Mouse (Mus musculus) spleen, adult 18-20 months (tissue): ENCODE results near the gene Alkbh7.

ENCODE experiments used
- DNase-seq, 2 experiments: peaks; one replicate each; pipeline ENCODE4 v3.0.0; 2022; ENCODE audit warnings: mixed read lengths in 2 of 2

The Alkbh7 gene

GRCm38 (mm10) chr17:56988441-56988840 lies 8.7 kb upstream of the Alkbh7 start:
- DNase-seq: no peak

GRCm38 (mm10) chr17:56988921-56989430 lies 8.2 kb upstream of the Alkbh7 start:
- no peak for DNase-seq

GRCm38 (mm10) chr17:56989467-56990114 lies 7.5 kb upstream of the Alkbh7 start:
- DNase-seq: no peak

DNA sequence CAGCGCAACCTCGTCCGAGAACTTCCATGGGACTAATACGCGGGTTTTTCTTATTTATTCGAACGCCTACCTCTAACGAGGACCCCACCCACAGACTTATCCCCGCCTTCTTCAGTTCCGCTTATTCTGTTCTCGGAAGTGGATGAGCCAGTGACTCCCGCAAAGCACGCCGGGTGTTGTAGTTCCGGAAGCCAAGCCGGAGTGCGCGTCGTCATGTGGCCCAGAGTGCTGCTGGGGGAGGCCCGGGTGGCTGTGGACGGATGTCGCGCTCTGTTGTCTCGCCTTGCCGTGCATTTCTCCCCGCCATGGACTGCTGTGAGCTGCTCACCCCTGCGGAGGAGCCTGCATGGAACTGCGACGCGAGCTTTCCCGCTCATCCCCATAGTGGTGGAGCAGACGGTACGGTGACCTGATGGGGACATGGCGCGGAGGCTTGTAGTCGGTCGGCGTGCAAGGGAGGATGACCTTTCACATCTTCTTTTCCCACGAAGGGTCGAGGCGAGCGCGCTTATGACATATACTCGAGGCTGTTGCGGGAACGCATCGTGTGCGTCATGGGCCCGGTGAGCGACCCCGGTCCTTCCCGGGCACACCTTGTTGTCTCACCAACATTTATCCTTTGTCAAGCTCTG lies 6.9 kb upstream of the Alkbh7 start, which contains the start of gene Clpp:
Clpp (plus strand) TSS at position 191 of the 632 bp plus-strand sequence.
- DNase-seq: peak; percentile 91 to 95

- DNase-seq: peak in 1 of 2 experiments; percentile 5
These were observed 6.2 kb upstream of the Alkbh7 start for GRCm38 (mm10) chr17:56990966-56991365.

DNA sequence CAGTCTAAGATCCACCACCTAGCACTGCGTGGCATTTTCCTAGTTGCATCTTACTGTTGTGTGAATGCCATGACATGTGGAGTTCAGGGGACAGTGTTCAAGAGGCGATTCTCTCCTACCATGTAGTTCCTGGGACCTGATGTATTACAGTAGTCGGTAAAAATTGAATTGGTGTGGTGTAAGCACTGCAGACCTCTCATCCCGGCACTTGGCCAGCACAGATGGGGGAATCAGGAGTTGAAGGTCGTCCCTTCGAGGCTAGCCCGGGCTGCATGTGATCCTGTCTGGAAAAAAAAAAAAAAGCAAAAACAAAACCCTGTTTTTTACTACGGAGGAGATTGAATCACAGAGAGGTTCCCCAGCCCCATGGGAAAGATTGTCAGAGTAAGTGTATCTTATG lies 2.1 kb upstream of the Alkbh7 start:
- DNase-seq: no peak

DNA sequence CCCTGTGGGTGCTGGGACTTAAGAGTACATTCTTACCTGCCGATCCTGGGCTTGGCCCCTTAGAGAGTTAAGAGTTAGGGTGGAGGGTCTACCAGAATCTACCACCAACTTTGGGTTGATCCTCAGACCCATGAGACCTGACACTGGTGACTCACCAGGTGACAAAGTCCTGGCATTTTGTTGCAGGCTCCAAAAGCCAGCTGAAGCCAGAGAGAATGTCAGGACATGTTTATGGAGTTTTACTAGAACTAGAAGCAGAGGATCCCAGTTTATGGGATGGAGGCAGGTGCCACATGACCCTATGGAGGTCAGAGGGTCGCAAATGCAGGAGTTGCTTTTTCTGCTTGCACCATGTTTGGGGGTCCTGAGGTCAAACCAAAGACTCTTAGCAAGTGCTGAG lies 633 bp upstream of the Alkbh7 start:
- no peak for DNase-seq

GRCm38 (mm10) chr17:56999414-56999813 lies 2.3 kb downstream of the Alkbh7 start:
- DNase-seq: no peak

DNA sequence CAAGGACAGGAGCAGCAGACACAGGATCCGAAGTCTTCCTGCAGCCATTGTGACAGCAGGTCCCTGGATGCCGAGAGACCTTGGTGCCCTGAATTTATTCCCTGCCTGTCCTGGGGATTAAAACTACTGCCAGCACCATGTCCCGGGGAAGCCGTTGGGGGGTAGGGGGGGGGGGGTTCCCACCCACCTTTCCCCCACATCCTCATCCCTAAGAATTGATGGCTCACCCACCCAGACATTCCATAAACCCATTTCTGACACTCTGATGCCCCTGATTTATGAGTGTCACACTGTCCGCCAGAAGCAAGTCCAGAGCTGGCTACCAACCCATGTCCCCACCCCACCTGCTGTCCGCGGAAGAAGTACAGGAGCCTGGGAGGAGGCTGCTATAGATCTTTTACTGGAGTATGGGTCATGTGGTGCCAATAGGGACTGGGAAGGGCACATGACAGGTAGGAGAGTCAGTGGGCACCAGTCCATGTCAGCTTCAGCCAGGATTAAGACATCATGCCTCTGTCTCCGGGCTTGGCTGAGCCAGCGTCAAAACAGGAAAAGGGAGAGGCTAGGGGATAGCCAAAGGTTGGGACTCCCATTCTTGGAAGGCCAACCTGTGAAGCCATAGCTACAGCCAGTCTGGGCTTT lies 3.0 kb downstream of the Alkbh7 start, which contains the start of gene Pspn:
Pspn (minus strand) TSS at position 51 of the 642 bp plus-strand sequence.
- DNase-seq: no peak

DNA sequence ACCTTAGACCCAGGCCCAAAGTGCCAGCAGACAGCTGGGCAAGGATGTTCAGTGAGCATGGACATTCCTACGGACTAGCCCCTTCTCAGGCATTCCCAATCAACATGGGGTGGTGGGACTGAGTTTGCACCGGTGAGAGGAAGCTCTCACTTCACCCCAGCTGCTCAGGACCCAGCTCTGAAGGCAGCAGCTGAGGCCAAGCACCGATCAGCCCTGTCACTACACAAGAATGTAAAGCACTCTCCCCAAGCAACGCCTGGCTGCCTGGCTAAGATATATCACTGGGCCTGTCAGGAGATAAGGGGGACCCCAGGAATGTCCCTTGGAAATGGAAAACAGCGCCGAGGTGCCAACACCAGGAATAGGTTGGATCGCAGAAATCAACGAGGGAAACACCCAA lies 4.1 kb downstream of the Alkbh7 start:
- DNase-seq: no peak

- DNase-seq: no peak
These were observed 6.9 kb downstream of the Alkbh7 start for GRCm38 (mm10) chr17:57003994-57004393.

- DNase-seq: no peak
These were observed 10.2 kb downstream of the Alkbh7 start for GRCm38 (mm10) chr17:57007137-57007905.

DNA sequence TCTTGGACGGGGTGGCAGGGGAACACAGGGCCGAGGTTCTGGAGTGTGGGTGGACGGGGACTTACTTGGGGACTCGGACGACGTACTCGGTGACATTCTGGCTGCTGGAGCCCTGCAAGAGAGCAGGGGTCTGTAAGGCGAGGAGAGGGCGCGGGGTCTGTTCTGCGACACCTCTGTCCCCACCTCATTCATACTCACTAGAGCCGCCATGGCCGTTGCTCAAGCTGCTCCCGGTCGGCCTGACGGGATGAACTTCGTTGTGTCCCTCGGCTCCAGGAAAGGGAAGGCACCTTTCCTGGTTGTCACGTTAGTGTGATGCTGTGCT lies 13.7 kb downstream of the Alkbh7 start:
- DNase-seq: no peak

DNA sequence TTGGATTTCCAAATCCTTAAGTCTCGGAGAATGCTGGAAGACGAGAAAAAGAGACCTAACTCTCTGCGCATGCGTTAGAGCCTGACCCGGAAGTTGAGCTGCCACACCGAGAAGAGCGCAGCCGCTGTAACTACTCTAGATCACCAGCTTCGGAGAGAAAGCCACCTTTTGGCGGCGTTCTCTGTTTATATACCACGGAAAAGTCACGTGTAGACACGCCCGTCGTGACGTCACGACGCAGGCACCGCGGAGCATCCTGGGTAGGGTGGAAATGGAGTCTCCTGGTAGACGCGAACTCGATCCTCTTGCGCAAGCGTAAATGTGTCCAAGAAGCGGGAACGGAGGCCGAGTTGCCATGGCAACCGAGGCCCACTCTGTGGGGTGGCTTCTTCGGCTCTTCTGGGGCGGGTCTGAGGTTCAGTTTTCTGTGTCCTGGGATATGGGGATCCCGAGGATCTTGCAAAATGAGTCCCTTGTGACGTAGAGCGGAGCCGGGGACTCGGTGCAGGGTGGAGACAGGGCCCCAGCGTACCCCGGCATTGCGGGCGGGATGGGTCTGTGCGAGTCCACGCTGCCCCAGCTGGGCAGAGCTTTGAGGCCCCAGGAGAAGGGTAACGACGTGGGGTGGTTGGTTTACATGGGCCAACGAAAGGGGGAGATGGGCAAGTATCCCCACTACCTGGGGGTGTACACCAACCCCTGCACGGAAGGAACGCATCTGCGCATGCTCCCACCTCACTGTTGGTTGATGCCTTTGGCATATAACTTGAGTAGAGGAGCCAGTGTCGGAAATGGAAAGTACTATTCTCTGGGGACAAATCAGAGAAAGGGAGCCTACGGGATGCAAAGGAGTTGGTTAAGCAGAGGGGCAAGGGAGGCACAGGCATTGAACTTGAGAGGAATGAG lies 14.3 kb downstream of the Alkbh7 start, which contains the start of the genes Gtf2f1 and Gm17949:
Gtf2f1 (minus strand) TSS at position 53 of the 906 bp plus-strand sequence.
Gm17949 (plus strand) TSS at position 234 of the 906 bp plus-strand sequence.
- DNase-seq: peak; percentile 81 to 84

- no peak for DNase-seq
These were observed 15.2 kb downstream of the Alkbh7 start for GRCm38 (mm10) chr17:57012245-57012795.

GRCm38 (mm10) chr17:57019693-57020092 lies 22.6 kb downstream of the Alkbh7 start:
- DNase-seq: no peak

DNA sequence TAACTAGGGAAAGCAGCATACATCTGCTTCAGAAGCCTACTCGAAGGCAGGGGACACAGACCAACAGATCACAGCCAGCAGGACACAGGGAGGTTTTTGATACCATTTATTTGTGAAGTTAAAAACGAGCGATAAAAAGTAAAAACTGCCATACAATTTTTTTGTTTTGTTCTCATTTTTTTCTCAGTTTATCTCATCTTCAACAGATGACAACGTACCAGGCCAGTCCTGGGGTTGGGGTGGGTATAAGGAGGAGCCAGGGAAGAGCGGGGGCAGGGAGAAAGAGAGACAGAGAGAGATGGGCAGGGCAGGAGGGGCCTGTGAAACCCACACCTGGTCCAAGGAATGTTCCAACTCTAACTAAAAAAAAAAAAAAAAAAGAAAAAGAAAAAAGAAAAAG lies 23.8 kb downstream of the Alkbh7 start:
- no peak for DNase-seq

DNA sequence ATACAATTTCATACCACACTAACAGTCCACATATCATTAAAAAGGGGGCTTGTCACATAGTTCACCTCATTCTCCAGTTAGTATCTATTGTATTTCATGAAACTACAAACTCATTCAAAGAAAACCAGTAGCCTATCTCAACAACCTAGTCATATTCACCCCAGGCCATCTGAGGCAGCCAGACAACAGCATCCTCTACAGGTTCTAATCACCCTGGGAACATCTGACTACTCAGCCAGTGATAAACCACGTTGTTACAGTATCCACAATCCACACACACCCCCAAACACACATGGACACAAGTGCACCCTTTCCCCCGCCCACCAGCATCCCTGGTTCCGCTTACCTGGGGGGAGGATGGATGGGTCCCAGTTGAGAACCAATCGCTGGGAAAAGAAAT lies 30.3 kb downstream of the Alkbh7 start:
- no peak for DNase-seq

GRCm38 (mm10) chr17:57029691-57030090 lies 32.6 kb downstream of the Alkbh7 start:
- no peak for DNase-seq

GRCm38 (mm10) chr17:57030931-57031660 lies 34.0 kb downstream of the Alkbh7 start, which contains the start of gene Khsrp:
TSS of gene Khsrp (minus strand) at chr17:57031522.
- peak in 1 of 2 experiments; percentile 49 for DNase-seq
